Mouse (Mus musculus): ENCODE measurements at regions not wholly inside any gene's neighbourhood (a gene's known extent, or its start where the extent isn't known, plus 50 kb on each side); places are given as distances from the start of the nearest gene placed in this dataset.

- no peak for DNase-seq (ENCODE audit: low read depth)
These were observed 56.8 kb downstream of the Odc1 start for GRCm38 (mm10) chr12:17601245-17602023.

- no peak for DNase-seq (ENCODE audit: low read depth)
These were observed 59.0 kb downstream of the Odc1 start for GRCm38 (mm10) chr12:17603576-17603975.

- DNase-seq (ENCODE audit: low read depth), result peak; percentile 24
These were observed 65.8 kb downstream of the Odc1 start for GRCm38 (mm10) chr12:17610384-17610783.

GRCm38 (mm10) chr12:17611988-17612387 lies 67.4 kb downstream of the Odc1 start:
- no peak for DNase-seq (ENCODE audit: low read depth)

GRCm38 (mm10) chr12:17618300-17618699 lies 72.4 kb upstream of the Hpcal1 start:
- peak; percentile 9 for DNase-seq (ENCODE audit: low read depth)

GRCm38 (mm10) chr12:17620226-17620625 lies 70.4 kb upstream of the Hpcal1 start:
- no peak for DNase-seq (ENCODE audit: low read depth)

GRCm38 (mm10) chr12:17621487-17621888 lies 69.2 kb upstream of the Hpcal1 start:
- no peak for DNase-seq (ENCODE audit: low read depth)

GRCm38 (mm10) chr12:17622509-17623005 lies 68.1 kb upstream of the Hpcal1 start:
- no peak for DNase-seq (ENCODE audit: low read depth)

GRCm38 (mm10) chr12:17626043-17626442 lies 64.6 kb upstream of the Hpcal1 start:
- no peak for DNase-seq (ENCODE audit: low read depth)

- DNase-seq (ENCODE audit: low read depth), result no peak
These were observed 59.5 kb upstream of the Hpcal1 start for GRCm38 (mm10) chr12:17631161-17631560.

- DNase-seq (ENCODE audit: low read depth), result no peak
These were observed 54.5 kb upstream of the Hpcal1 start for GRCm38 (mm10) chr12:17636146-17636545.

GRCm38 (mm10) chr12:17636590-17636989 lies 54.1 kb upstream of the Hpcal1 start:
- DNase-seq (ENCODE audit: low read depth), result no peak

Data from induced T-regulatory cell, adult 2 months (primary cell).